Mouse (Mus musculus) urinary bladder, adult 2 months (tissue): ENCODE data around the gene Gramd1b. TPM values are rescaled to one million over a fixed set of nuclear protein-coding genes. Genes with fewer than 3 reads are reported as not detected.
"Not testable (repeated sequence)": the region's sequence is repeated elsewhere in the genome, so short reads cannot be mapped to it uniquely, and the experiment has no call there.

Source experiments
- DNase-seq: peaks from one replicate; pipeline ENCODE4 v3.0.0; 2022; ENCODE audit warnings: low spot score
- polyA plus RNA-seq: library from polyadenylated mRNA; depleted of rRNA; stranded (reverse); fragments of >200 nt; gene quantifications from 2 replicates; pipeline ENCODE4 v1.2.3, GENCODE M21; 2012

Gramd1b gene
- polyA plus RNA-seq, 1 experiment, result 5.9 TPM

DNA sequence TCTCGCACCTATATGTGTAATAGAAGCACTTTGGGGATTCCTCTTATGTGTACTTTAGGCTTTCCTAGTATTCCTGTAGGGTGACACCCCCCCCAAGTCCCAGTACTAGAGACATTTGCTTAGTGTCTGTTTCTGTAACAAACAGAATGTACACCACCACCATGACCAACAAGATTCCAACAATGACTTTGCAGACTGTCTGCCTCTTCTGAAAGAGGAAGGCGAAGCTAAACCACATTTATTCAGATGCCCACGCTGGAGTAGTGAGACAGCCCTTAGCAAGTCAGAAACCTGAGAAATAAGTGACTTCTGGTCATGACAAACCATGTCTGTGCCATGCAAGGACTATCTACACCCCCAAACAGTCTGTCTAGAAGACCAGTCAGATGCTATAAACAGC, 11.9 kb downstream of the Gramd1b start:
- no peak for DNase-seq

DNA sequence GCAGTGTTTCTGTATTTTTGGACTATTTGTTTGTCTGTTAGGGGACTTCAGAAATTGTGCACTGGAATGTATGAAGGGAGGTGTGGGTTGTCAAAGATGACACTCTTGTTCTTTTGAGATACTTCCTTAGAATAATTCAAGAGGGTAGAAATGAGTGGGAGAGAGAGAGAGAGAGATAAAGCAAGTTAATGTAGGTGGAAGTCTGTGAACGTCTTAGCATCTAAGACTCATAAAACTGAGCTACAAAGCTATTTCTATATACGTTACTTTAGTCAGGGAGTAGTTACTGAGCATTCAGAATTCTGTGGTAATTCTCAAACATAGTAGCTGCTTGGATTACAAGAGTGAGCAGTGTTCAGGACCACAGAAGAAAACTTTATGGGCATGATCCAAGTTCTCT, 19.2 kb downstream of the Gramd1b start:
- DNase-seq, result no peak

DNA sequence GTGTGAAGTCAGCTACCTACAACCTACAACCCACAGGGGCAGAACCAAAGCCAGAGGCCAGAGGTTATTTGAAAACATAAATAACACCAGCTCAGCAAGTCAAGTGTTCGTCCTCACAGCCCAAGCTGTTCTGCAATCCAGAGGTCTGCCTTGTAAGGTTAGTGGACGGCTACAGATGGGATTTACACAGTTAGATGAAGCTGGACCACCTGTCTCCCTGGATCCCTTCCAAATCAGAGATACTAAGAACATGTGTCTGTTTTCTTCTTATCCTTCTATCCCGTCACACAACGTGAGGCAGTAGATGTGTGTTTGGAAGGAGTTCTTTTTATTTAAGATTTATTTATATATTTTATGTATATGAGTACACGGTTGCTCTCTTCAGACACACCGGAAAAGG, 21.7 kb downstream of the Gramd1b start:
- no peak for DNase-seq

DNA sequence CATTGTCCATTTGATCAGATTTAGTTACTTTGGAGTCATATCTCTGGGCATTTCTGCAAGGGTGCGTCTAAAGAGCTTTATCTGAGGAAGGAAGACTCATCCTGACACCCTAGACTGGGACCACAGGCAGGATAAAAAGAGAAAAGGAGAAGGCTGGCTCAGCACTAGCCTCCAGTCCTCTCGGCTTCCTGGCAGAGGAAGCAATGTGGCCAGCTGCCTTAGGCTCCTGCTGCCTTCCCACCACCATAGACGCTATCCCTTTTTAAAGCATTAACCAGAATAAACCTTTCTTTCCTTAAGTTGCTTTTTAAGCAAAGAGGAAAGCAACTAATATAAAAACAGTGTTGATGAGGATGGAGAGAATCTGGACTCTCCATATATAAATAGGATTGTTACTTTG, 24.6 kb downstream of the Gramd1b start:
- no peak for DNase-seq

DNA sequence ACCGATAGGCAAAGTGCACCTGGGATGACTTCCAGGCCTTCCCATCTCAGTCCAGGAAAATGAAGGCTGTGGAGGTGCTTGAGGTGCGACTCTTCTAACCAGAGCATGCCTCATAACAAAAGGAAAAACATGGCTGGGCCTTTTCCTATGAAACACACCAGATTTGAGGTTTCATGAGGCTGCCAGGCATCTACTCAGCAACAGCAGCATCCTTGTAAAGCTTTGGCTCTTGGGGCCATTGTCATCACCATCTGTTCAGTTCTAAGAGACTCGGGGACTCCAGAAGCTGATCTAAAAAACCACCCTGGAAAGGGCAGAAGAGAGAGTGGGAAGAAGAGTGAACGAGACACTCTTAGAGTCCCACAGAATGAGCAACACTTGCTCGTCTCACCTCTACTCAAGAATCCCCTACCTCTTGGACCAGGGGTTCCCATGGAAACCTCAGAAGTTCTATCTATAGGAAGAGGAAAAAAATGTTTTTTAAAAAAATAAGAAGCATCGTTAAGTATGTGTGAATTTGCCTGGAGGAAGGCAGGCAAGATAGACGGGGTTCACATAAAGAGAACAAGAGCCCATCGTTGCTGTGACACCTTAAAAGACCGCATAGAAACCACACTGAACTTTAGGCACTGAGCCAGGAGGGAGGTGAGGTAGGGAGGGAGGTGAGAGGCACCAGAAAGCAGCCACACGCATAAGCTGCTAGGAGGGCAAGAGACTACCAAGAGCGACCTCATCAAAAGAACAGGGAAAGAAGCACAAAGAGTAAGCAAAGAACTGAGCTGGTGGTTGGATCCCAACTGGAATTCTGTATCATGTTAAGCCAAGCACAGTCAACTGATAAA, 25.5 kb downstream of the Gramd1b start:
- no peak for DNase-seq

DNA sequence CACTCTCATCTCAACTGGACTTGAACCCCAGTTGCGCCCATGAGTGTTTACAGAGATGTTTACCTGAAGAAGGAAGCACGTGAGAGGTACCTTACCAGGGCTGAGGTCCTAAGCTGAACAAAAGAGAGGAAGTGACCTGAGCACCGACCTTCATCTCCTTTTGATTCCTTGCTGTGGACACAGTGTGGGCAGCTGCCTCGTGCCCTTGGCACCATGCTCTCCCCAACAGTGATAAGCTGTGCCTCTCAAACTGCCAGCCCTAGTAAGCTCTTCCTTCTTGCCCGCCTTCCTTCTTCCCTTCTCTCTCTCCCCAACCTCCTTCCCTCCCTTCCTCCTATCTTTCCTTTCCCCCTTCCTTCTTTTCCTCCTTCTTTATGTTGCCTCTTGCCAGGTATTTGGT, 26.3 kb downstream of the Gramd1b start:
- DNase-seq, result no peak

DNA sequence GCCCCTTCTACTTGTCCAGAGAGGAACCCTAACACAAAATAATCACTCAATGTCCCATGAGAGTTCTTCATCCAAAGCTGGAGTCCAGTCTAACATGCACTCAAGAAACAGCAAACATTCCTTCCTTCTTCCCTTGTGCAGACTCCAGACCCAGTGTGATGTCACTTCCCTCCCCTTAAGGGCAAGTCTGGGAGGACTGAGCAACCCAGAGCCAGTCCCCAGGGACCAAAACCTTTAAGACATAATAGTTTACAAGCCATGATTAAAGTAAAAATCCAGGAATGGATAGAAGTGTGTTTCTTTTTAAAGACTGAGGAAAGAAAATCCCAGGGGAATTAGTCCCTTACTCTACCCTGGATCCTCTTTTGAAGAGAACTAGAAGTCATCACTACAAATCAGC, 30.5 kb downstream of the Gramd1b start:
- DNase-seq, result no peak

DNA sequence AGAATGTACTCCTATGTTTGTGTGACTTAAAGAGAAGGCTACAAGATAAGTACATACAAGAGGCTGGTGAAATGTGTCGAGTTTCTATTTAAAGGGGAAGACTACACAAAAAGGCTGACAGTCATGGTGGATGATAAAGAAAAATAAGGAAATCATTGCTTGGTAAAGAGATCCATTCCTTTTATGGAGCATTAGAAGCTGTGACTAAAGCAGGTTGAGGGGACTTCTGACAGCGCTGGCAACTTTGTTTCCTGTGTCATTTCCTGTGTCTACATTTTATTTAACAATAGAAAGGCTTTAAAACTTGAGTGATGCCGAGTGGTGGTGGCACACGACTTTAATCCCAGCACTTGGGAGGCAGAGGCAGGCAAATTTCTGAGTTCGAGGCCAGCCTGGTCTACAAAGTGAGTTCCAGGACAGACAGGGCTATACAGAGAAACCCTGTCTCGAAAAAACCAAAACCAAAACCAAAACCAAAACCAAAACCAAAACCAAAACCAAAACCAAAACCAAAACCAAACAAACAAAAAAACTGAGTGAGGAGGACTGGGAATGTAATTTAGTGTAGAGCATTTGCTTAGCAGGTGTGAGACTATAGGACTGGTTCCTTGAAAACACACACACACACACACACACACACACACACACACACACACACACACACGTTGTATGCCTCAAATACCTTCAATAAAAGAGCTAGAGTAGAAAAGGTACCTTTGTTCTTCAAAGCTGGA, 48.7 kb downstream of the Gramd1b start:
- not testable (repeated sequence) for DNase-seq

DNA sequence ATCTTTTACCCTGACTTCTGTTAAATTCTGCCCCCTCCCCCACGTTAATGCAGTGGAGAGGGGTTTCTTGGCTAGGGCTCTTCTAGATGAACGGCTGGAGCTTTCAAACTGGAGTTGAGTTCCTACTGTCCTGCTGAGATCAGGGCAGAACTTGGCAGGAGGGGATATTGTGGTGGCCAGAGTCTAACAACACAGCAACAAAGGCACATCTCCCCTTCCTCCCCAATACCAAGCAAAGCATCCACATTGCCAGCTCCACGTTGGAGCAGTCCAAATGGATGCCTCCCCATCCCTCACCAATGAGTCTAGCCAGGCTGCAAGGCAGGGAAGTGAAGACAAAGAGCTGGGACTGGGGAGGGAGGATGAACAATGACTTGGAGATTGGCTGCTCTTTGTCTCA, 49.9 kb downstream of the Gramd1b start:
- no peak for DNase-seq

DNA sequence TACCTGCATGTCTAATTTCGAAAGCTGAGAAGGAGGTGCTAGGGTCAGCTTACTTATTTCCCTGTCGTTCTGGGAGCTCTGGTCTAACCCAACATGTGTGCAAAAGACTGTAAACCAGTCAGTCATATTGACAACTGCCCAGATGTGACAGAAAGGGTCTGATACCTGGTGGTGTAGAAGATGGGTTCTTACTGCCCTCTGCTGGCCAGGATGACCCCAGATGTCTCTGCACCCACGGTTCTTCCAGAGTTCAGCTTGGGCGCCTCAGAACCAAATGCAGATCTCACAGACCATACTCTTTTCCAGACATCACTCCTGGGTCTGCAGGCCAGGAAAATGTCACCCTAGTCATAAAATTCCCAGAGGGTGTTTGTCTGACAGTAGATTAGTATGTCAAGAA, 51.9 kb downstream of the Gramd1b start:
- no peak for DNase-seq

DNA sequence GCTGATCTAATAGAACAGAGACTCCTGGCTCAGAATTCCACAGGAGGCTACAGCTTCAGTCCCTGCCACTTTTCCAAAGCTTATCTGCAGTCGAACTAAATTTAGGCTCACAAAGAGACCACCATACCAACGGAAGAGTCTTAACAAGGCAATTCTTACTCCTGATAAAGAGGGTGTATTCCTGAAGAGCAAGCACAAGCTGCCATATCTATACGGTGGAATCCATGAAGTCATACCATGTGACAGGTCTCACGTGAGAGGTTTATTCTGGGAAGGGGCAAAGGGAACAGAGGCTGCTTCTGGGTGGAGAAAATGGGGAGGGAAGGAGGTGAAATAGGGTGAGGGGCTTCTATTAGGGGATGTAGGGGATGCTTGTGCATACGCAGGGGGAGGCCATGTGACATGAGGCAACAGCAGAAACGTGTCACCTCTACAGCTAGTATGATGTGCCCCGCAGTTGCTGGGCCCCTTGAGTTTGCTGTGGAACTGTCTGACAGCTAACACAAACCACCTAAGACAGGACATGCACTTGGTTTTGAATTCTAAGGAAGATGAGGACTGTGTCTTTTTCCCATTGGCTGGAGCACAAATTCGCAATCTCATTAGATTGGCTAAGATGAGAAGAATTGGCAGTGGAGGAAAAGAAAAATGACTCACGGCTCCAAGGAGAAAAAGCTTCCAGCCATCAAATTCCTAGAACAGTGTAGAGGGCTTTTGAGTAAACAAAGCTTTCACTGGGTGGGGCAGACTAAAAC, 52.9 kb downstream of the Gramd1b start:
- DNase-seq, result no peak

DNA sequence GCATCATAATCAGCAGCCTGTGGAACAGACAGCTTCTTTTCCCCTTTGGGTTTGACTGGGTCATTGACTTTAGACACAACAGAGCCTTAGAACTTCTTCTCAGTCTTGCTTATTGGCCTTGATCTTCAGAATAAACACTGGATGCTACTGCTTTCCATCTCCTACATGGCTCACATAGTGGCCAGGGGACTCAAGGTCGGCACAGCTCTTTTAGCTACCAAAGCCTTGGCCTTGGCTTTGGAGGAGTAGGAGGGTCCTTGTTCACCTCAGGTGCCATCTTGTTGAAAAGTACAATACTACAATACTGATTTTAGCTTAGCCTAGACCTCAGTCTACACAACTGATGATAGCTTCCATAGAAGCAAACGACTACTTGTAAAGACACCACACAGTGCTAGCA, 53.6 kb downstream of the Gramd1b start:
- DNase-seq, result no peak

DNA sequence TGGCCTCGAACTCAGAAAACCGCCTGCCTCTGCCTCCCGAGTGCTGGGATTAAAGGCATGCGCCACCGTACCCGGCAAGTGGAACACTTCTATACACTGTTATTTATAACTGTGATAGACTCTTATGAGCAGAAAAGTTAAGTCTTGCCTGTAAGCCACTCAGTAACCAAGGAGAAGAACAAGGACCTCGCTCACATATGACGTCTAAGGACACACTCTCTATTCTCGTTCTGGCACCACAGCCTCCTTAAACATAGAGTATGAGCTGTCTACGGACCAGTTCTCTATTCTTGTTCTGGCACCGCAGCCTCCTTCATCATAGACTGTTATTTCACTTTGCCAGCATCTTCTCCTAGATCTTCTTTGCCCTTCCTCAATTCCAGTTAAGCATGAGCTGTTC, 55.1 kb downstream of the Gramd1b start:
- DNase-seq, result no peak

DNA sequence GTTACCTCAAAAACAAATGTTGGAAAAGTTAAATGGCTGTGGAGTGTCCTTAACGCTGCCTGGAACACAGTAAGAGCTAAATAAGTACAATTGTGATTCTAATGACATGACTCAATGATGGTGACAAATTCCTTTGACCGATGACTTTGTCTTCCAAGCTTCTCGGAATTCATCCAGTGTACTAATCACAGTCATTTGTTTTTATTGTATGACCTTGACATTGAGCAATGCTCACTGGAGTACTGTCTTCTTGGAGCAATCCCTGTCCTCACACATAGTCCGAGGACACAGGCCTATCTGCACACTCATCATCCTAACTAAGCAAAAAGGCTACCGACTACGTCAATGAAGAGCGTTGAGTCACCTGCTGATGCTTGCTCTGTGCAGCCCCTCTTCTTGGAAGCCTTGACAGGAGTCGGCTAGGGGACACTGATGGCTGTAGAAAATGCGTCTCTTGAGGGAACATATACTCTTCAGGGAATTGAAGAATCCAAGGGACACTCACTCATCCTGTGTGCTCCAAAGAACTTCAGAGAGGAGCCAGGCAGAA, 58.1 kb downstream of the Gramd1b start:
- no peak for DNase-seq

DNA sequence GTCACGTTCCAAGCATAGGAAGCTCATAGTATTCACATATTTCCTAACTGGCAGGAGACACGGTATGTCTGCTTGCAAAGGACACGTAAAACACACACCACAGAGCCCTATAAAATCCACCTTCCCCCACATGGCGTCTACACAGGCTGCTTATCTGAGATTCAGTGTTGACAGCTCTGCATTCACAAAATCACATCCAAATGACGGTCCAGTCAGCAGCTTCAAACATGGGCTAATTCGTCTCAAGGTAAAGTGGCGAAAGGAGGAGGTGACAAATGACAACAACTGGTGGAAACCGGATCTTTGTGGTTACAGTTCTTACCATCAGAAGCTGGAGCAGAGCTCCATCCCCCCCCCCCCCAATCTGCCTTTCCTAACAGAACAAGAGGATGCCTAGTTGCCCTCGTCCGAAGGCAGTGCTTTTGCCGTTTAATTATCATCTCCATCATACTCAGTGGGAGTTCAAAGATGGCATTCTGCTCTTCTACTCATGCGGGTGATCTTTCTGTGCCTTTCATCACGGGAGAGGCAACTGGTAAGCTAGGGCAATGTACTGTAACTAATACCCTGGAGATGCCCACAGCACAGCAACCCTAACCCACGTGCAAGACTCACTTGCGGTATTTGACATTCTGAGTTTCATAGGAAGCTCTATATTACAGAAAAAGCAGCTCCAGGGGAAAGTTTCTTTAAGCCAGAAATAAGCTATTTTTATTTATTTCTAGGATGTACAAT, 61.6 kb downstream of the Gramd1b start:
- no peak for DNase-seq

DNA sequence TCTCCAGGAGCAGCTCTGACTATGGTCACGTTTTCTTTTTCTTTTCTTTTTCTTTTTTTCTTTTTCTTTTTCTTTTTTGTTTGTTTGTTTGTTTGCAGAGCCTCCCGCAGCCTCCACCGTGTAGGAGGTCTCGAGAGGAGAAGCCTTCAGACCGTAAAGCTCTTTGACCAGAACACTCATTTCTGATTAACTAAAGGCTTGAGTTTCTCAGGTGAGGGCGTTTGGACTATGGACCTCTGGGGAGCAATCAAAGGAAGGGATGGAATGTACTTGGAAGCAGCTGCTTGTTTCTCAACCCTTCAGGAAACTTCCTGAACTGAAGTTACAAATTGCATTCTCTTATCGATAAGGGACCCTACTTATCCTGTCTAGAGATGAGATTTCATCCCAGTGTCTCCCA, 64.4 kb downstream of the Gramd1b start:
- DNase-seq, result no peak

DNA sequence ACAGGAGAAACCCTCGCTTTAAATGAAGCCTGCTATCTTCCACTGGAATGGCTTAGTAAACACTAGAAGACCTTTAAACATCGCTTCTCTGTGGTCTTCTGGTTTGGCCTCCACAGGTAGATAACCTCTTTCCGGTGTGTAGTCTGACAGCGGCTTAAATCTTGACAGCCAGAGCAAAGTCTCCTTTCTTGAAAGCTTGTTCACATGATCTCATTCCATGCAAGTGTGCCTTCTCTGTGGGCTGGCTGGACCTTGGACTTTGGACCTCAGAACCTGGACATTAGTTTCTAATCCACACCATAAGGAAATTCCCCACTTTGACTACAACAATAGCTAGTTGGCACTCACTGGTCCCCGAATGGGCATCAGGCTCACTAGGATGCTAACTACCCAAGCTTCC, 65.6 kb downstream of the Gramd1b start:
- DNase-seq, result no peak

DNA sequence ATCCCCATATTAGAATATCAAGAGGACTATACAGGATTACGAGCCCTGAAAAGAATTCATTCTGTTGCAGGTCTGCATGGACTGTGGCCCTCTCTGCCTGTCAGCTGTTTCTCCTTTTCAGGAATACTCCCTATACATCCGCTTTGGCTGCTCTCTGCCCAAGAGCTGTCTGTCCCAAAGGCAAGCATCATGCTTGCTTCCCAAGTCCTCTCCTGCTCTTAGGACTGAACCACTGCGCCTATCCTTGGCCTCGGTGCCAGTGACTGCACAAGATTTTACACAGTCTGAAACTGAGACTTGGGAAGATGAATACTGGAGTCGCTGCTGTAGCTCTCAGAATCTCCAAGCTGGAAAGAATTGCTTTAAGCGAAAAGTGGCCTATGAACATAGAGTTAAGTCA, 68.8 kb downstream of the Gramd1b start:
- no peak for DNase-seq

DNA sequence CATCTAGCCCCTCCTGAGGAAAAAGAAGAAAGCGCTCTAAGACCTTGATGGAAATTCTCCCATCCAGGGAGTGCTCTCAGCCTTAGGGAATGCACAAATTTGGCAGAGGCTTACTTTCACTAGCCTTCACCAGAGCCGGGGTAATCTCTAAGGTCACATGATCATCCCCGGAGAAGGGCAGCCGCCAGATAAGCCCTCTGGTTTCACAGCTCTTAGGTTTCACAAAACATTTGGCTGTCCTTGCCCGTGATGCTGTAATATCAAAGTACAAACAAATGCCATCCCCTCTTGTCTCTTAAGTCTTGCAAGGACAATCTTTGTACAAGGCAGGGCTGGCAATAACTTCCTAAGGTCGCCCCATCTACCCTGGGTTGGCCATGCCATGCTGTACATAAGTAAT, 70.4 kb downstream of the Gramd1b start:
- DNase-seq, result no peak

DNA sequence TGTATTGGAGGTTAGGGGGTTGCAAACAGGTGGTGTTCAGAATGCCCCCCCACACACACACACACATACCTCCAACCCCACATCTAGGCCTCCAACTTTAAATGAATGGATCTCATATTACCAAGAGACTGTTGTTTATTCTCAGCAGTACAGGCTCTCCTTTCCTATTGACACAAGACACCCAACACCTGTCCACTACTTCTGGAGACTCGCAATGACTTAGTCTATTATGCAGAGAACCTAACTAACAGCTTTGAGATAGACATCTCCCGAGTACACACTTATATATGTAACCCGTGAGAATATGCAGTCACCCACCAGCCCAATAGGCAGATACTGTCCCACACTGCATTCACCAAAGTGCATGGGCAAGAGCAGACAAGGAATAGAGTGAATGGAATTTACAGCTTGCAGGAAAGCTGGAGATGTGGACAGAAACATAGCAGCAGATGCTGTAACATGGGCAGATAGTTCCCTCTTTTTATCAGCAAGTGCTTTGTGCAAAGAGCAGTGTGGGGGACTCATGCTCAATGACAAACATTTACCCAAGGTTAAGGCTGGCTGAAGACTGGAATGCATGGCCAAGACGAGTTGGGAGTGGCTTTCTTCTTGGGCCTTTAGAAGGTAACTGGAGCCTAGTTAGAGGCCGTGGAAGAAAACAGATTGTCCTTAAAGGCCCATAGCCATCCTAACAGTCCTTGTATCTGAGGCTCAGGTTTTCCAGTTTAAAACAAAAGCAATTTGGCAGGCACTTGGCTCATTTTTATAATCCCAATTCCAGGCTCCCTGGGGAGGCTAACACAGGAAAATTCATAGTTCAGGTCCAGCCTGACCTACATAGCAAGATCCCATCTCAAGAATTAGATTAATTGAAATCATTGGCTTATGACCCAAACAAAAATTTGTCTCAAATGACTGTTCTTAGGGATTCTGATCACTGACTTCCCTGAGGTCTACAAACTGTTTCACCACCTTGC, 71.6 kb downstream of the Gramd1b start:
- no peak for DNase-seq
